Mouse (Mus musculus): ENCODE results near the gene Brf1.

- no peak for TF ChIP-seq POLR2A (IDR thresholded peaks at IDR 0.05; ENCODE audit: borderline replicate concordance, extremely low read depth, low read depth, low read length)
- no peak for TF ChIP-seq CTCF (IDR thresholded peaks at IDR 0.05; ENCODE audit: insufficient read depth, low read length)
Observed at GRCm38 (mm10) chr12:113011702-113012360, 11.3 kb upstream of the Brf1 start.
